Mouse (Mus musculus): ENCODE data around the gene Cep164.
"Not testable (repeated sequence)": the region's sequence is repeated elsewhere in the genome, so short reads cannot be mapped to it uniquely, and the experiment has no call there.

Cep164 gene

GRCm38 (mm10) chr9:45787547-45787946 lies 40.9 kb downstream of the Cep164 start:
- DNase-seq (ENCODE audit: extremely low spot score) = no peak

DNA sequence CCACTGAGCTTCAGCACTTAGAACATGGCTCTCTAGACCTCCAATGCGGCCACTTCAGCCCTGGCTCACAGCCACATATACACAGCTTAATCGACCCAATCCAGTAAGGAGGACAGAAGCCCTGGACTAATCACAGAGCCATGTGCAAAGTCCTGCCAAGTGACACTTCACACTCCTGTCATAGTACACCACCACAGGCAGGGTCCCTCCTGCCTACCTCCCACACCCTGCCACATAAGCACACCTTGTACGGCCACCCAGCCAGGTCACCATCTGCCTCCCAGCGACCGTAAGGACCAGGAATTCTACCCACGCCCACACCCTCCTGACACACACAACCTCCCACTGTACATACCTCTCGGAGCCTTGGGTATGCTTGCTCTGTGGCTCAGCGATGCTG lies 41.4 kb downstream of the Cep164 start:
- no peak for DNase-seq (ENCODE audit: extremely low spot score)

- DNase-seq (ENCODE audit: extremely low spot score) = no peak
Observed at GRCm38 (mm10) chr9:45783249-45784069, 45.0 kb downstream of the Cep164 start.

- DNase-seq (ENCODE audit: extremely low spot score) = no peak
Observed at GRCm38 (mm10) chr9:45779201-45779600, 49.3 kb downstream of the Cep164 start.

DNA sequence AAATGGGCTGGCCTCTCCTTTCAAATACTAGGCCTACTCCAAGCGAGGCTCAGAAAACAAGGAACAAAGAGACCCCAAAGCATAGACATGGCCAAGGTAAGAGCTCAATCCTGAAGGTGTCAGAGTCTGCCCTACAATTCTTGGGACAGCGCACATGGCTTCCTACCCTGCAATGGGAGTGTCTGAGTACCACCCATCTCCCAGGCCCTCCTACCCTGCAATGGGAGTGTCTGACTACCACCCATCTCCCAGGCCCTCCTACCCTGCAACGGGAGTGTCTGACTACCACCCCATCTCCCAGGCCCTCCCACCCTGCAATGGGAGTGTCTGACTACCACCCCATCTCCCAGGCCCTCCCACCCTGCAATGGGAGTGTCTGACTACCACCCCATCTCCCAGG lies 52.3 kb downstream of the Cep164 start:
- not testable (repeated sequence) for DNase-seq (ENCODE audit: extremely low spot score)

GRCm38 (mm10) chr9:45774088-45774487 lies 54.4 kb downstream of the Cep164 start:
- no peak for DNase-seq (ENCODE audit: extremely low spot score)

DNA sequence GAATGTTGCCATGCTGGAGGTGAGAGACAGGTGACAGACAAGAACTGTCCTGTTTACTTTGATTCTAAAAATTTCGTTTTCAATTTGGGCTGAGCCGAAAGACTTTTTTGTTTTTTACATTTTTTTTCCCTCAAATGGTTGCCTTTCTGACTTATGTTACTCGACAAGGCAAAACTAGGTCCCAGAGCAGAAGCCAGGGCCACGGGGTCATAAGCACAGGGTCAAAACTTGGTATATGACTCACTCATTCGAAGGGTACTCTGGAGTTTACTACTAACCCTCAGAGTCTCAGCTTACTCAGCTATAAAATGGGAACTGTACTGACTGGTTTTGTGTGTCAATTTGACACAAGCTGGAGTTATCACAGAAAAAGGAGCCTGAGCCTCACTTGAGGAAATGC lies 58.9 kb downstream of the Cep164 start:
- DNase-seq (ENCODE audit: extremely low spot score) = no peak

GRCm38 (mm10) chr9:45768421-45768820 lies 60.1 kb downstream of the Cep164 start:
- DNase-seq (ENCODE audit: extremely low spot score) = no peak

- no peak for DNase-seq (ENCODE audit: extremely low spot score)
Observed at GRCm38 (mm10) chr9:45767155-45767554, 61.3 kb downstream of the Cep164 start.

- no peak for DNase-seq (ENCODE audit: extremely low spot score)
Observed at GRCm38 (mm10) chr9:45766195-45766594, 62.3 kb downstream of the Cep164 start.

DNA sequence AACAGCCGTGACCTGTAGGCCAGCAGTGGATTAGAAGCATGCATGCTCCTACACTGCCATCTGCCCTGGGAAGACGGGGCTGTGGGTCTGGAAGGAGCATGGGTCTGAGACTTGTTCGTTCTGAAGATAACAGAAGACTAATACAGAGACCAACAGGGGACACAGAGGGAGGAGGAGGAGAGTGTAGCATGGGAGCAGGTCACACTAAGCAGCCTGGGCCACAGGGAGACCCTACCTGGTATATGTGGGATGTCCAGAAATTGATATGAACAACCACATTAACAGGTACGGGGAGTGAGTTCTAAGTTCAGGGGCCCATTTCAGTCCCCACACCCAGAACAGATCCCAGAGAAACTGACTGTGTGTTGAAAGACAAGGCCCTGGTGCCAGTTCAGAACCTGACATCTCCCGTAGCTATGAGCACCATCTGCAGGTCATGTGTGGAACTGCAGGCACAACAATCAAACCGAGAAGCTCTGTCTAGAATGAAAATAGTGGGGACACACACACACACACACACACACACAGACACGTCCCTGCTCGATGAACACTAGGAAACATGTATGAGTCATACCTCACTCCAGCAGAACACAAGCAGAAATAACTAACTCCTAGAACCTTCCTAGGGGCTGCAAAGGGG lies 73.9 kb downstream of the Cep164 start:
- DNase-seq (ENCODE audit: extremely low spot score) = peak; percentile 66

GRCm38 (mm10) chr9:45749917-45750316 lies 78.6 kb downstream of the Cep164 start:
- DNase-seq (ENCODE audit: extremely low spot score) = no peak

DNA sequence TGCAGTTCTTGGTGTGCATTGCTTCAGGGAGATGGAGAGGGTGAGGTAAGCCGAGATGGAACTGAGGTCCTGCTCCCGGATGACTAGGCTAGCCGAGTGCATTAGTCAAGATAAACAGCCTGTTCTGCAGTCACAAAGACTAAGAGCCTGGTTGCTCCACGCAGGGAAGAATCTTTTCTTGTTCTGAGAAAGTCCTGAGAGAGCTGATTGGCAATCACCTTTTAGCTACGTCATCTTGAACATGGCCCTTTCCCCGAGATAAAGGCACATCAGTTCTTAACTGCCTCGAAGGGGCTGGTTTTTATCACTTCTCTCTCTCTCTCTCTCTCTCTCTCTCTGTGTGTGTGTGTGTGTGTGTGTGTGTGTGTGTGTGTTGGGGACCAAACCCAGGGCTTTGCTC lies 83.0 kb downstream of the Cep164 start:
- DNase-seq (ENCODE audit: extremely low spot score) = no peak

DNA sequence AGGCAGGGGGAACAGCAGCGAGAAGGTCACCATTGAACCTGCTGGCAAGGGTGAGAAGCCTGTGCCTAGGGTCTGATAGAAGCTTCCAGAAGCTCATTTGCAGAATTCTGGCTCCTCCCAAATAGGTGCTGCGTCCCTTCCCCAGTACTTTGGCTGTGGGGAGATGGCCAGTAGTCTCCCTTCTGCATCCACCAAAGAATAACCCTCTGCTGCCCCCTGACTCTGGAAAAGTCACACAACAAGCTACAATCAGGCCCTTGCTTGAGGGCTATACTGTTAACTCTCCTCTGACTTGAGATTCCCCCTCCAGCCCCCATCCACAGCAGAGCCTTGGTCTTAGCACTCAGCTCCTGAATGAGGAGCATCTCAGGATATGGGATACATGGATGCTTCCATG lies 87.9 kb downstream of the Cep164 start:
- peak; percentile 17 for DNase-seq (ENCODE audit: extremely low spot score)

GRCm38 (mm10) chr9:45739702-45740583 lies 88.5 kb downstream of the Cep164 start:
- DNase-seq (ENCODE audit: extremely low spot score) = no peak

DNA sequence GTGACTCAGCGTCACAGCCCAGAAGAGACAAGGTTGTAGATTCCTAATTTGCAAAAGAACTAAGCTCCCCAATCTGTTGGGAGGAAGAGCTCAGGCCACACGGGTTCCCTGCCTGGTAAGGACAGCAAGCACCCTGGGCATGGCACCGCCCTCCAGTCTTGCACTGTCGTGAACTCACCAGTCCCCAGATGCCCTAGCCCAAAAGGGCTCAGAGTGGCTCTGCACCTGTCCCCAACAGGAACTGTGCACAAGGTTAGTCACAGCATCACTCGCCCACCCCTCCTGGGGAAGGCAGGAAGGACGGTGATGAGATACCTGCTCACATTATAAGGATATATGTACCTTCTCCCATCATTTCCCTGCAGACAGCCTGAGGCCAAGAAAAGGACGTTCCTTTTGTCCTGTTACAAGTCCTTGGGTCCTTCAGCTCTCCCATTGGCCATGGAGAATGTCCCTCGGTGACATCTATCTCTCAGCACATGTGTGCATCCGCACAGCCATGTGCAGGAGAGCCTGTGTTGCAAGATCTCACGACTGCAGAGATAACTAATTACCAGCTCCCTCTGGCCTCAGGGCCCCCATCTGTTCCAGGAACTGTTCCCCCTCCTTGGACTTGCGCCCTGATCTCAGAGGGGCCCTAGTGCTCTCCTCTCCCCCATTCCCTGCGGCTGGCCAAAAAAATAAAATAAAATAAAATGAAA lies 89.3 kb downstream of the Cep164 start:
- no peak for DNase-seq (ENCODE audit: extremely low spot score)

DNA sequence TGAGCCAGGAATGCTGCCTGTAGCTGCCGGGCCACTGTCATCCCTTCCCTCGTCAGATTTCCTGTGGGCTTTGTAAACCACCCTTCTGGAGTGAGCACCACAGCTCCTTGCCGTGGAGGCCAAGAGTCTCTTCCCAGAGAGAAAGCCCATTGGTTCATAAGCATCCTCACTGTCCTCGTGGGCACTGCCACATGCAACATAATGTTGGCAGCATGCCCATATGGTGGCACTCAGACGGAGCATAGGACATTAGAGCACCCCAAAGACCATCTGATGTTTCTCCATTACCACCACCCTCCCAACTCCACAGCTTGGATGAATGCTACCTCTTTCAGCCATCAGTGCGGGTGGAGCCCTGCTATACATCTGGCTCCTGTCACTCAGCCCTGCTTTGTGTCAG lies 95.2 kb downstream of the Cep164 start:
- no peak for DNase-seq (ENCODE audit: extremely low spot score)

- no peak for DNase-seq (ENCODE audit: extremely low spot score)
Observed at GRCm38 (mm10) chr9:45731851-45732250, 96.6 kb downstream of the Cep164 start.

- DNase-seq (ENCODE audit: extremely low spot score) = no peak
Observed at GRCm38 (mm10) chr9:45719997-45720396, 108.5 kb downstream of the Cep164 start.

Measured in embryo, embryonic 9.5 days (tissue).